Mouse (Mus musculus) spleen, postnatal 10 days (tissue): ENCODE results near the gene Spata13.

Experiments
- DNase-seq, 2 experiments: peaks; one replicate each; pipeline ENCODE4 v3.0.0; 2021 to 2022; ENCODE audit warnings: low spot score in 2 of 2

The Spata13 gene

GRCm38 (mm10) chr14:60784427-60785315, 150.9 kb downstream of the Spata13 start, which contains the start of gene Mipep:
Gene Mipep, plus strand, starts transcription at chr14:60784573.
- peak; percentile 80 to 88 for DNase-seq

DNA sequence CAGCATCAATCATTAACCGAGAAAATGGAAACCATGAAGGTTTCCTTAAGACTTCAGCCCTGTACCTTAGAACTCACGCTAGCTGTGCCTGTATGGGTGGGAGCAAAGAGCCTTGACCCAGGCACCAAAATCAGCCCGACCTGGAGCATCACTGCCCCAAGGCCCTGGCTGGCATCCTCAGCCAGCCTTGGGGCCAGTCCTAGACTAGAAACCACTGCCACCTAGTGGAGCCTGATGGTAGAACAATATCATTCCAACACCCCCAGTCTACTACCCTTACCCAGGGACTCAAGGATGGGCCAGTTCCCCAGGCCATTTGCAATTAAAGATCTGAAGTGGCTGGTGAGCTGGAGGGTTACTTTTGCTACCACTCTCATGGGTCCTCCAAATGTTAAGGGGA, 156.3 kb downstream of the Spata13 start:
- peak; percentile 47 to 74 for DNase-seq

DNA sequence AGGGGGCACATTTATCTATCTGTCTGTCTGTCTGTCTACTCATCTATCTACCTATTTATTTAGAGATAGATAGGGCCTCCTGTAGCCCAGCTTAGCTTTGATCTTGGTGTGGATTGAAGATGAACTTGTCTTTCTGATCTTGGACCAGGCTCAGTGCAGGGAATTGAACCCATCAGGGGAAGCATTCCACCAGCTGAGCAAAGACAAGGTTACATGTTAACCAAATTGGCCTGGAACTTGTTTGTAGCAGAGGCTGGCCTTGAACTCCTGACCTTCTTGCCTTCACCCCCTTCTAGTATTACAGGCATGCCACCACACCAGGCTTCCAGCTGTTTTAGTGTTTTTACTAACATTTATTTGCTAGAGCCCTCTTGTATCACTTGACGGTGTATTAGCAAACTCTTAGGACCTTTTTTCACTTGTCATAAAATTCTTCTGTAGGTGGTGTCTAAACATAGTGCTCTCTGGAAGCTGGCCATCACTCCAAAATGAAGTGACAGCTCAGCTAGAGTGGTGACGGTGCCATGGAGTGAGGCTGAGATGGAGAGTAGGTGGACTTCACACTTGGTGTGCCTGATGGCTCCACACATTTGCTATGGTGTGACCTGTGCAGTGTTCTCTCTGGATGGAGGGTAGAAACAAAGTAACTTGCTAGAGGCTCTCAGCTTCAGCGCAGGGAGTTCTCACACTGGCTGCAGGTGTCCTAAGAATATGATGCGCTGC, 163.0 kb downstream of the Spata13 start:
- no peak for DNase-seq

GRCm38 (mm10) chr14:60797596-60797995, 163.8 kb downstream of the Spata13 start:
- DNase-seq: no peak

DNA sequence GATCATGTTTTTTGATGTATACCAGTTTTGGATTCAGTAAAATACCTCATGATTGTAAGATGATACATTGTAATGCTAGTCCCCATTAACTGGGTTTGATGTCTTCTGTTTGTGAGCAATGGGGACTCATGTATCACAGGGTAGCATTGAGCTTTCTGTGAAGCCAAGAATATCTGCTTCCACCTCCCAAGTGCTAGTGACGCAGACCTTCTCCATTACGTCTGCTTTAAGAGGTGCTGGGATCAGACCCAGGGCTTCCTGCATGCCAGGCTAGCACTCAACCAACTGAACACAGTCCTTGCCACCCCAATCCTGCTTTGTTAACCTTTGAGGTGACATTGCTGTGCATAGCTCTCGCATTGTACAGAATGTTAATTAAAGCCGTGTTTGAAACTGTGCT, 164.9 kb downstream of the Spata13 start:
- no peak for DNase-seq

DNA sequence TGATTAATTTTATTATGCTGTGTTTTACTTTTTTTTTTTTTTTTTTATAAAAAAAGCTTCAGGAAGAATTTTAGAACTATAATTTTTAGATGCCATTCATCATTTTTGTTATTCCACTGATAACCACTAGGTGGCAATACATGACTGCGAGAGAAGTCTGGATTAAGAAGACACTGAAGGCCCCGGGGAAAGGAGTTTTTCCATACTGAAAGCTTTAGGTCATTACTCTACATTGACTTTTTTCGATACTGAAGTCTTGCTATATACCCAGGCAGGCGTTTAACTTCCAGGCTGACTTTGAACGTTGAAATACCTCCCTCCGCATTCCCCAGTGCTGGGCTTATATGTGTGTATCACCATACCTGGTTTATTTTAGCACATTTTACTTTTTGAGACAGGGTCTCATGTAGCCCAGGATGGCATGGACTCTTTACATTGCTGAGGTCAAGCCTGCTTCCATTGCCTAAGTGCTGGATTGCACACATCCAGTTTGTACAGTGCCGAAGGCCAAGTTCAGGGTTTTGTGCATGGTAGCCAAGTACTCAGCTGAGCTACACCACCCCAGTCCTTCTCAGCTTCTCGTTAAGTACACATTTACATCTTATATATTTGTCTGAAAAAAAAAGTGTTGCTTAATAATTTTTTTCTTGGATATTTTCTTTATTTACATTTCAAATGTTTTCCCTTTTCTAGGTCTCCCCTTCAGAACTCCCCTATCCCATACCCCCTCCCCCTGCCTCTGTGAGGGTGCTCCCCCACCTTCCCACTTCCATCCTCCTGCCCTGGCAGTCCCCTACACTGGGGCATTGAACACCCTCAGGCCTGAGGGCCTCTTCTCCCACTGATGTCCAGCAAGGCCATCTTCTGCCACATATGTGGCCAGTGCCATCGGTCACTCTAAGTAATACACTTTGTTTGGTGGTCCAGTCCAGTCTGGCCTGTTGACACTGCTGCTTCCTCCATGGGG, 166.2 kb downstream of the Spata13 start:
- no peak for DNase-seq

DNA sequence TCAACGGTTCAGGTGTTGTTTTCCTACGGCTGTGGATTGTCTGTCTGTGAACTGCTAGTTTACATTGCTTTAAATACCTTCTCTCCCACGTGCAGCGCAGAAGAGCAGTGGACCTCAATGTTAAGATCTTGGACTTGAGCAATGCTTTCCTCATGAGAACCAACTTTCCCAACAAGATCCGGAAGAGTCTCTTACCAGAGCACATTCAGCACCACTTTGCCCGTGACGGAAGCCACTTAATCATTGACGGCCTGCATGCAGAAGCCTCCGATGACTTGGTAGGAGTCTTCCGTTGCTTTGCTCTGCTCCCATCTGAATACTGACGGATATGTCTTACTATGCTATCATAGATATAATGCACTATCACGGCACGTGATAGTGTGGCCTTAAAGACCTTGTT, 168.2 kb downstream of the Spata13 start:
- no peak for DNase-seq

DNA sequence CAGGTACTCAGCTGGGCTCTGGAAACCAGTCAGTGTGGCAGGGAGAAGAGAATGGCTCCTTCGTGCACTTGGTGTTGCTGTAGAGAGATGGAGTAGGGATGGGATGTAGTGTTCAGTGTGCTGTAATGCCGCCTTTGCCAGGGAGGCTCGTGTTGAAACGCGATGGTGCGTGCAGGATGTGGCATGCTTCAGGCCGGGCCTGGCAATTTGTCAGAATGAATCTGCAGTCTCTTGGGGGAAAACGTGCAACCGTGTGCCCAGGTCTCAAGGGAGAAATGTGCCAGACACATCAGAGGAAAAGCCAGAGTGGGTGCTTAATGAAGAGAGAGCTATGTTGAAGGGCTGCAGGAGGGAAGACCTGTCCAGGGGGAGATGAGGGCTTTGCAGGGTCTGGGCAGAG, 171.2 kb downstream of the Spata13 start:
- DNase-seq: no peak

DNA sequence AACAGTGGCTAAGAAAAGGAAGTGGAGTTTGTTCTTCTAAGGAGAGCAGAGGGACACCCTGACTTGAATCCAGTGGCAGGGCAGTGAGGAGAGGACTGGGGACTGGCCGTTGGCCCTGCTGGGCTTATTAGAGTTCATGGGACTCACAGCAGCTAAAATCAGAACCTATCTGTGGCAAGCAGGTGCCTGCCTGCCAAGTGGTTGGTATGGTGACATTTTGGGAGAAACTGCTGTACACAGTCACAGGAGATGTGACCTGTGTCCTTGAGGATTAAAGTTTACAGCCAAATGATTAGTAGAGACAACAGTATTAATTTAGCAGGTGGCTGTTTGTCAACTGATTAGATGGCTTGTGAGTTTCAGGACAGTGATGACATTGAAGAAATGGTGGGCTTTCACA, 172.1 kb downstream of the Spata13 start:
- no peak for DNase-seq

- DNase-seq: no peak
Measured at GRCm38 (mm10) chr14:60806891-60807344, 173.1 kb downstream of the Spata13 start.

DNA sequence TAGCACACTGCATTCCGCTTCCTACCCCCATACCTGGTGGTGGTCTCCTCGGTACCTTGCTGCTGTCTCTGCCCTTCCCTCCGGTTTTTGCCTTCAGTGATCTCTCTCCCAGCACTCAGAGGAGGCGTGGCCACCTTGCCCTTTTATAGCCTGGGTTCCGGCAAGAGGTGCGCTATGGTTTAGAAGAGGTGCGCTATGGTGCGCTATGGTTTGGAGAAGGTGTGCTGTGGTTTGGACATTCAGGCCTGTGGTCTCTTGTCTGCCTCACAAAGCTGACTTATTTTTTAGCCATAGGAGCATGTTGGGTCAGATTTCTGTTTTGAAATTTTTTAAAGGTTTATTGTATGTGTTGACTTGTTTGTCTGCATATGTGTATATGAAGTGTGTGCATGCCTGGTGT, 176.1 kb downstream of the Spata13 start:
- DNase-seq: no peak

DNA sequence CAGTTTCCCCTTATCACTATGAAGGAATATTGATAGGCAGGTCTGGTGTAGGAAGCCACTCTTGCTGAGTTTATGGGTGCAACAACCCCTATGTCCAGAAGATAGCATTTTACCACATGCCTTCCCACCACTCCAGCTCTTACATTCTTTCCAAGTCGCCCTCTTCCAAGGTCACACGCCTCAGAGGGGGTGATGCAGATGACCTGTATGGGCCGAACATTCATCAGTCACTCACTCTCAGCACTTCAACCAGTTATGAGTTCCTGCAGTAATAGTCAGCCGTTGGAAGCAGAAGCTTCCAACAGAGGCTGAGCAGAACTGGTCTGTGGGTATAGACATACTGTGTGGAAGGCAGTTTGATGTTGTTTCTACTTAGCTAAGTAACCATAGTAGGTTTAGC, 177.7 kb downstream of the Spata13 start:
- no peak for DNase-seq
